Mouse (Mus musculus) midbrain, embryonic 14.5 days (tissue): ENCODE data around the gene Ap2a2. TPM values are rescaled to one million over a fixed set of nuclear protein-coding genes. Genes with fewer than 3 reads are reported as not detected.
"Not testable (repeated sequence)": the region's sequence is repeated elsewhere in the genome, so short reads cannot be mapped to it uniquely, and the experiment has no call there.

Experiments
- ATAC-seq: fragments of 200-750 bp; cut with Nextera tagmentation; 2 replicates; pipeline ENCODE4 v1.8.0; 2017; ENCODE audit warnings: moderate number of reproducible peaks, moderate library complexity; ENCODE audit not compliant: low FRiP score, low TSS enrichment
- DNase-seq: peaks from one replicate; pipeline ENCODE4 v3.0.0-alpha.2; 2015
- H3K27ac ChIP-seq: fragments of 300-500 bp; sonication (generic); replicated peaks from 2 replicates; pipeline ENCODE4 v1.5.1; 2014; ENCODE audit warnings: mild to moderate bottlenecking, low read depth, low read length, moderate library complexity
- H3K27me3 ChIP-seq: fragments of 300-500 bp; sonication (generic); 2 replicates; pipeline ENCODE4 v1.6.1; 2014; ENCODE audit warnings: low read length, control low read depth, mixed read lengths; ENCODE audit not compliant: control insufficient read depth, insufficient read depth
- H3K36me3 ChIP-seq: fragments of 300-500 bp; sonication (generic); 2 replicates; pipeline ENCODE4 v1.6.1; 2014; ENCODE audit warnings: low read length, control low read depth; ENCODE audit not compliant: control insufficient read depth, insufficient read depth
- H3K4me1 ChIP-seq: fragments of 300-500 bp; sonication (generic); 2 replicates; pipeline ENCODE4 v1.6.1; 2014; ENCODE audit warnings: mild to moderate bottlenecking, antibody characterized with exemption, low read length, control low read depth; ENCODE audit not compliant: control insufficient read depth, insufficient read depth
- H3K4me2 ChIP-seq: fragments of 300-500 bp; sonication (generic); 2 replicates; pipeline ENCODE4 v1.6.1; 2014; ENCODE audit warnings: mild to moderate bottlenecking, low read length, moderate library complexity
- H3K4me3 ChIP-seq: fragments of 300-500 bp; sonication (generic); replicated peaks from 2 replicates; pipeline ENCODE4 v1.5.1; 2014; ENCODE audit warnings: low read depth, low read length
- H3K9ac ChIP-seq: fragments of 300-500 bp; sonication (generic); replicated peaks from 2 replicates; pipeline ENCODE4 v1.6.1; 2014; ENCODE audit warnings: mild to moderate bottlenecking, low read length, moderate library complexity
- H3K9me3 ChIP-seq: fragments of 300-500 bp; sonication (generic); 2 replicates; pipeline ENCODE4 v1.6.1; 2016; ENCODE audit warnings: low read length, control low read depth, mixed read lengths; ENCODE audit not compliant: control insufficient read depth
- WGBS: fragments of 180-500 bp; shearing (Covaris S2); extraction: QIAGEN DNeasy Blood & Tissue Kit; methylation state at CpG from one replicate; pipeline ENCODE4 v1.1.7; 2014; 5-methylcytosine and 5-hydroxymethylcytosine counted together
- polyA plus RNA-seq: library from polyadenylated mRNA; unstranded; fragments of >200 nt; fragmentation: Nextera tagmentation; extraction: Ambion mirVana; gene quantifications from 2 replicates; pipeline ENCODE4 v1.2.1, GENCODE M21; 2014

Gene Ap2a2
- polyA plus RNA-seq, 1 experiment from 2014 or later = 103 TPM

DNA sequence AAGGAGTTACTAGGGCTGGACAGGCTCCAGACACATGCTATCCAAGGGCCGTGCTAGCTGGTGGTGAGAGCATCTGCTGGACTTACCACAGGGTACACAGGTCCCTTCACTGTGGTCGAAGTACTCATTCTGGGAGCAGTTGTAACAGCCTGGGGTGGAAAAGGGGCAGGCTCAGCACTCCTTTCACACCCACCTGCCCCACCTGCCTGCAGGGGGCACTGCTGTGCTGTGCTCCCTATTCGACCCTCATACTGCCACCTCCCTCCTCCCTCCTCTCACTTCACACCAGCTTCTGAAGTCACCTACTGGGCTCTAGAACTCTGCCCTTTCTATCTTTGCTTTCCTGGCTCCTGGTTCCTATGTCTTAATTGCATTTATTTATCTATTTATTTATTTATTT, 81.2 kb downstream of the Ap2a2 start:
- H3K4me2 ChIP-seq = no peak overlapping the region
- no peak overlapping the region for H3K4me3 ChIP-seq
- H3K4me1 ChIP-seq = no peaks in the 10 kb centered on the region
- WGBS = 53% methylated on average over 3 of the region's 3 CpGs
- H3K9ac ChIP-seq = no peak overlapping the region
- no peaks in the 10 kb centered on the region for H3K9me3 ChIP-seq
- DNase-seq (no peak), ATAC-seq (no peak)
- no peaks in the 10 kb centered on the region for H3K36me3 ChIP-seq
- H3K27me3 ChIP-seq = no peaks in the 10 kb centered on the region
- no peak overlapping the region for H3K27ac ChIP-seq

- WGBS = 75% methylated on average over 2 of the region's 2 CpGs
- Histone ChIP-seq H3K4me2 (no peak overlapping the region), H3K4me3 (no peak overlapping the region), H3K27me3 (no peaks in the 10 kb centered on the region), H3K27ac (no peak overlapping the region), H3K36me3 (no peaks in the 10 kb centered on the region), H3K9ac (no peak overlapping the region), H3K9me3 (no peaks in the 10 kb centered on the region), H3K4me1 (no peaks in the 10 kb centered on the region)
- ATAC-seq (no peak), DNase-seq (no peak)
Measured at GRCm38 (mm10) chr7:141647083-141647482, 85.1 kb downstream of the Ap2a2 start.

DNA sequence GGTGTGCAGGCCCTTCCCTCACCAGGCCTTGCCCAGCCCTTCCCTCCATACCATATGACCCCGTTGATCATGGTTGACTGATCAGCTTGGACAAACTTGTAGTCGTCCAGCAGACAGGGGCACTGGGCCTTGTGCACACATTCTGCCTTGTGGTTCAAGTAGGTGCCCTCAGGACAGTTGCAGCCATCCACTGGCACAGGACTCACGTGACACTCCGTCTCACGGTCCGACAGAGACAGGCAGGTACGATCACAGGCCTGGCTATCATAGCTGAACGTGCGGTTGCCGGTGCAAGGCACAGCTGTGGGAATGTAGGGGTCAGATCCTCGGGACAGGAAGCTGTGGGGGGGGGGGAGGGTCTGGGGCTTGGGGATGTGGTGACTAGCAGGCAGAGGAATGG, 85.8 kb downstream of the Ap2a2 start:
- no peaks in the 10 kb centered on the region for H3K4me1 ChIP-seq
- no peak overlapping the region for H3K4me2 ChIP-seq
- H3K27ac ChIP-seq = no peak overlapping the region
- ATAC-seq = no peak
- WGBS = 86% methylated on average over 11 of the region's 11 CpGs
- H3K9me3 ChIP-seq = no peaks in the 10 kb centered on the region
- no peaks in the 10 kb centered on the region for H3K27me3 ChIP-seq
- no peak for DNase-seq
- H3K9ac ChIP-seq = no peak overlapping the region
- no peaks in the 10 kb centered on the region for H3K36me3 ChIP-seq
- no peak overlapping the region for H3K4me3 ChIP-seq

DNA sequence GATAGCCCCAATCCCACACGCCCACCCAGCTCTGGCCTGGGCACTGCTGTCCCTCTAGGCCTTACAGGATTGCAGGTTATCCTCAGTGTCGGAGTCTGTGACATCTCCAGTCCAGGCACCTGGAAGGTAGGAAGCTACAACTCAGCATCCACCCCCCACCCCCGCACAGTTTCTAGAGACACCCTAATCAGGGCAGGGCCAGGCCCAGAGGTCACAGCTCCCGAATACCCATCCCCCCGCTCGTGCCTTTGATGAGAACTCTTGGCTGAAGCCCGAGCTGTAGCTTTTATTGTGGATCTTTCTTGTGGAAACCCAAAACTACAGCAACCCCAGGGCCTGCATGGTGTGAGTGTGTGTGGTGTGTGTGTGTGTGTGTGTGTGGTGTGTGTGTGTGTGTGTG, 90.2 kb downstream of the Ap2a2 start:
- no peaks in the 10 kb centered on the region for H3K4me1 ChIP-seq
- DNase-seq (no peak), ATAC-seq (no peak)
- H3K36me3 ChIP-seq = no peaks in the 10 kb centered on the region
- no peaks in the 10 kb centered on the region for H3K27me3 ChIP-seq
- H3K9ac ChIP-seq = no peak overlapping the region
- no peak overlapping the region for H3K4me2 ChIP-seq
- WGBS = 51% methylated on average over 7 of the region's 7 CpGs
- no peak overlapping the region for H3K27ac ChIP-seq
- no peak overlapping the region for H3K4me3 ChIP-seq
- no peaks in the 10 kb centered on the region for H3K9me3 ChIP-seq

- Histone ChIP-seq H3K9me3 (no peaks in the 10 kb centered on the region), H3K4me1 (no peaks in the 10 kb centered on the region), H3K27me3 (no peaks in the 10 kb centered on the region), H3K4me2 (no peak overlapping the region), H3K4me3 (no peak overlapping the region), H3K36me3 (no peaks in the 10 kb centered on the region), H3K9ac (no peak overlapping the region), H3K27ac (no peak overlapping the region)
- ATAC-seq (no peak), DNase-seq (no peak)
- 72% methylated on average over 1 of the region's 1 CpGs for WGBS
Measured at GRCm38 (mm10) chr7:141660346-141660745, 98.4 kb downstream of the Ap2a2 start.

GRCm38 (mm10) chr7:141661481-141661880, 99.5 kb downstream of the Ap2a2 start:
- Histone ChIP-seq H3K4me2 (no peak overlapping the region), H3K36me3 (no peaks in the 10 kb centered on the region), H3K27me3 (no peaks in the 10 kb centered on the region), H3K4me3 (no peak overlapping the region), H3K9me3 (no peaks in the 10 kb centered on the region), H3K4me1 (no peaks in the 10 kb centered on the region), H3K27ac (no peak overlapping the region), H3K9ac (no peak overlapping the region)
- ATAC-seq = no peak
- 76% methylated on average over 3 of the region's 3 CpGs for WGBS
- no peak for DNase-seq

GRCm38 (mm10) chr7:141662223-141662622, 100.2 kb downstream of the Ap2a2 start:
- Histone ChIP-seq H3K27me3 (no peaks in the 10 kb centered on the region), H3K36me3 (no peaks in the 10 kb centered on the region), H3K4me2 (no peak overlapping the region), H3K4me3 (no peak overlapping the region), H3K27ac (no peak overlapping the region), H3K9ac (no peak overlapping the region), H3K4me1 (no peaks in the 10 kb centered on the region), H3K9me3 (no peaks in the 10 kb centered on the region)
- WGBS = 57% methylated on average over 5 of the region's 5 CpGs
- ATAC-seq (no peak), DNase-seq (no peak)

GRCm38 (mm10) chr7:141666190-141666589, 104.2 kb downstream of the Ap2a2 start:
- DNase-seq (peak; percentile 53), ATAC-seq (no peak)
- H3K36me3 ChIP-seq = no peaks in the 10 kb centered on the region
- H3K9ac ChIP-seq = no peak overlapping the region
- no peak overlapping the region for H3K4me3 ChIP-seq
- no peaks in the 10 kb centered on the region for H3K4me1 ChIP-seq
- H3K27ac ChIP-seq = no peak overlapping the region
- no peak overlapping the region for H3K4me2 ChIP-seq
- 16% methylated on average over 4 of the region's 4 CpGs for WGBS
- H3K27me3 ChIP-seq = no peaks in the 10 kb centered on the region
- no peaks in the 10 kb centered on the region for H3K9me3 ChIP-seq

- not testable (repeated sequence) for H3K4me2 ChIP-seq, H3K9me3 ChIP-seq, H3K27ac ChIP-seq, ATAC-seq, H3K4me3 ChIP-seq, H3K4me1 ChIP-seq, DNase-seq, H3K36me3 ChIP-seq, H3K27me3 ChIP-seq, H3K9ac ChIP-seq
- WGBS = 83% methylated on average over 3 of the region's 3 CpGs
Measured at GRCm38 (mm10) chr7:141669097-141669496, 107.1 kb downstream of the Ap2a2 start.
